Mouse (Mus musculus) inflammation-experienced regulatory T-cells (primary cell): Measurements from ENCODE around the gene Pbx2. TPM values are rescaled to one million over a fixed set of nuclear protein-coding genes. Genes with fewer than 3 reads are reported as not detected.

ENCODE experiments used
- polyA plus RNA-seq, 2 experiments: library from polyadenylated mRNA; unstranded; fragments of 100-300 nt; shearing (Covaris generic); gene quantifications; one replicate each; pipeline ENCODE4 v1.2.1; 2017

Gene Pbx2
- 10 to 100 TPM; 15.0 to 18.2 TPM for polyA plus RNA-seq

DNA sequence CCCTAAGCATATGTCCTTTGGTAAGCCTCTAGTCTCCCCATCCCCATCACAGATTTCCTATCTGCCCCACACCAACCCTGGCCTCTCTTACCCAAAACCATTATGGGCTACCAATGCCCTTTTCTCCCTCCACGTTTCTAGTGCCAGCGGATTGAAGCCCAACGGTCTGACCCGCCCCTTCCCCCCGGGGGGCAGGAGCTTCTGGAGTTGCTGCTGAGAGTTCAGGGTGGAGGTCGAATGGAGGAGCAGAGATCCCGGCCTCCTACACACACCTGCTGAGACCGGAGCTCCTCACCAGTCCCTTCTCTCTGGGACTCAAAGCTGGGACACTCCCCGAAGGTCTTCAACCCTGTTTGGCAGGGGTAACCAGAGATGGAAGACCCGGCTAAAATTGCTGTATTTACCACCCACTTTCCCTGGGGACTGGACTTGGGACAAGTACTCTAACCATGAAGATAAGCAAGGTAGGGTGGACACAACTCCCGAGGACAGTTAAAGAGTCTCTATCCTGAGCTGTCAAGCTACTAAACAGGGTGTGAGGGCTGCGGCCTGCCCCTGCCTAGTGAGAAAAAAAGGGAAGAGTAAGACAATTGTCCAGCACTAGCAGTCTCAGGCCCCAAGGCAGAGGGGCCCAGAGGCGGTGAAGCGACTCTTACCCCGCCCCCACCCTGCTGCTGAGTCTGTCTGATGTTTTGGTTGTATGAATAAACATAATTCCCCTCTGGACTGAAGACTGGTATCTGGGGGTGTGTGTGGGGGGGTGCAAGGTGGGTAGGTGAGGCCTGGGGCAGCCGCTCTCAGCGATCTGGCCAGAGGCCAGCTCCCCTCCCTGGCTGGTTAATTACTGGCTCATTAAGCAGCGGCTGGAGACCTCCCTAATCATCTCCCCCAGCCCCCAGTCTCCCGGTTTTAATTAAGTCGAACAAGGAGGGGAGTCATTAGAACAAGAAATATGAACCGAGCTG lies at the start of gene Pbx2:
Pbx2 (plus strand) TSS at position 238 of the 965 bp plus-strand sequence.

DNA sequence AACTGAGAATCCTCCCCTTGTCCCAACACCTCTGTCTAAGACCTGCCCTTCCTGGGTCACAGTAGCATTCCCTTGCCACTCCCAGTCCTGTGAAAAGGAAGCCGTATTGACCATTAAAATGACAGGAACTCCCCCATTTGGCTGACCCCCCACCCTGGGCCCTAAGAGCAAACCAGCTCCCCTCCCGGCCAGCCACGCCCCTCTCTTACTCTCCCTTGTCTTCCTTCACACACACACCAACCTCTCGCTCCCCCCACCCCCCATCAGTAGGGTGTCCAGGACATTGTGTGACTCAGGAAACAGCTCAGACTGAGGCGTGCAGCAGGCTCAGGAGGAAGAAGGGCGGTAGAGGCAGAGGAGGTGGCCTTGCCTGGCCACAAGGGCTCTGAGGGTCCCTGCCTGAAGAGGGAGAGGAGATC lies 27.1 kb upstream of the Pbx2 start, which contains the start of gene Notch4:
Notch4 (plus strand) TSS at position 266 of the 419 bp plus-strand sequence.

DNA sequence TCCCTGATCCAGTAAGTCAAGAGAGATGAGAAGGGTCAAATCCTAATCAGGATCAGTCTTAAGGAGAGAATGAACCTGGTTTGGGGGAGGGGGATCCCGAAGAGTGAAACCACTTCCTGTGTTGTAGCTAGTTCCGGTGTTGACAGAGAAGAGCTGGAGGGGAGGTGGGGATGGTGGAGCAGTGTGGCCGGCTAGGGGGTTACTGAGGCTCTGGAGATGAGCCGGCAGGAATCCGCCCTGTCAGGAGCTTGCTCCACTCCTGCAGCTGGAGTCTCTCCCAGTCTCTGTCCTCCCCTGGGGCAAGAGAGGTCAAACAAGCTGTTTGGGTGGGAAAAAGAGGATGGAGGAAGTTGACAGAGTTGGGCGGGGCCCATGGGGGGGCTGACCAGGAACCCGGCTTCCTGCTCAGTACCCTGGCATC lies 1.4 kb upstream of the Pbx2 start, which contains the start of gene Gpsm3:
Gpsm3 (plus strand) TSS at position 126 of the 421 bp plus-strand sequence.

DNA sequence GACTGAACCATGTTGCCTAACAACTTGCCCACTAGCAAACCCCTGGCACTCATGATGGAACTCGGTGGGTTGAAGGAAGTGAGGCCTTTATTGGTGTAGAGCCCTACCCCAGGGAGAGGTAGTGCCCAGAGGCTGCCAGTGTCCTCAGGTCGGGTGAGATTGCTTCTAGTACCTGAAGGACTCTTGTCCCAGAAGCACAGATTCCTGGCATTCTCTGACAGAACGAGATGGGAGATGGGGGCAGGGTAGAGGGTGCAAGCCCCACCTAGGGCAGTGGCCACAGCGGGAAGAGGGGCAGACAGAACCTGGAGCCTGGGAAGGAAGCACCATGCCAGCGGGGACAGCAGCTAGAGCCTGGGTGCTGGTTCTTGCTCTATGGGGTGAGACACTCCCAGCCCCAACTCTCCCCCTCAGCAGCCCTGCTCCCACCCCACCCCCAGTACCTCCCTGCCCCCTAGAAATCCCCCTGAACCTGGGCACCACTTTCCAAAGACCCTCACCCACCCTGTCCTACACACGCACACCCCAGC lies 6.6 kb downstream of the Pbx2 start, which contains the start of gene Ager:
Ager (plus strand) TSS at position 297 of the 530 bp plus-strand sequence.

DNA sequence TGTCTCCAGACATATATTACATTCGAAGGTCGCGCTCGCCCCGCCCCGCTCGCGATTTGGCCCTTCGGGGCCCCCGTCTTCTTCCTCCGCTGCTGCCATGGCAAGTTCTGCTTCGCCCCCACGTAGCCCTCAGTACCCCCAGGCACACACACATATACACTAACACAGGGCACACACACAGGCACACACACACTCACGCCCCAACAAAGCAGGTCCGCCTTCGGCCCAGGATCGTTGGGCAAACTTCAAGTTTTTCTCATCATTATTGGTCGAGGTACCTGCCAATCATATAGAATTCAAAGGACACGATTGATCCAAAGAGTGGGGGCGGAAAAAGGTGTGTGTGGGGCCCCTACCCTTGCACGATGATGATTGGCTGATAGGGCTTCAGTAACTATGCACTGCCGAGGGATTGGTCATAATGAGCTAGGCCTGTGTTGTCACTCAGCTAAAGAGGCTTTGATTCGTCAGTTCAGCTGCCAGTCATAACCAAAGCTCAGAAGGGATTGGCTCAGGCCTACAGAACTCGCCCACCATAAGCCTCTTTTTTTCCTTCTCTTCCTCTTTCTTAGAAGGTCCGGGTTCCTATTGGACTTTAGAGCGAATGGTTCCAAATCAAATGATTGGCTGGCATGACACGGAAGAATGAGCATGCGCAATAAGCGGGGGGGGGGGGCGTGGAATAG lies 12.5 kb downstream of the Pbx2 start, which contains the start of gene Rnf5:
Rnf5 (minus strand) TSS at position 316 of the 686 bp plus-strand sequence.

DNA sequence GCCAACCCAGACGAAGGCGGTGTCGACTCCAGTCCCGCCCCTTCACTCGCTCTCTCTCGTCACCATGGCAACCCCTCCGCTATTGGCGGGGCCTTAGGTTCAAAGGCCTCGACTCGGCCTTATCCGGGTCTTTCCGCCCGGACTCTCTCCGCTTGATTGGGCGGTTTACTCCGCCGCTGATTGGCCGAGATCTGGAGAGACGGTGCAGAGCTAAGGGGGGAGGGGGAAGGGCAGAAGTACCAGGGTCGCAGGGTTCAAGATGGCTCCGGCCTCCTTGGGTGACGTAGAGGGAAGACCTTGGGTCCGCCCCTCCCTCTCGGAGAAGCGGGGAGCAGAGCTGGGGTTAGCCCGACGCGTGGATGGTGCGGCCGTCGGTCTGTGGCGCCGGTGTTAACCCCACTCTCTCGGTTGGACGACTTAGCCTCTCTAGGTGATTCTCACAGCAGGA lies 13.0 kb downstream of the Pbx2 start, which contains the start of gene Agpat1:
Agpat1 (plus strand) TSS at position 202 of the 448 bp plus-strand sequence.

DNA sequence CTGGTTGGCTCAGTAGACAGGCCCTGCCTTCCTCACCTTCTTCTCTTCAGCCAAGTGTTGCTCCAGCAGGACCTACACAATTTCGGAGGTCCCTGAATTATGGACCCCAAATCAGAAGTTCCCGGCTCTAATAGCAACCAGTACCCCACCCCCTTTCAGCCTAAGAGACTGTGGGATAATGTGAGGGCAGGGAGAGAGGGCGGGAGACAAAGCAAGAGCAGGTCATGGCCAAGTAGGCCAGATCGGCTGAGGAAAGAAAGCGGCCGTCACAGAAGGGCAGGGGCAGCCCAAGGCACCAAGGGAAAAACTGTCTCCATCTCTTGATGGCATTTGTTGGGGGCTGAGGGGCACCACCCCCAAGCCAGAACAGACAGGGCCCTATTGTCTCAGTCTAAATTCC lies 24.8 kb downstream of the Pbx2 start, which contains the start of gene Egfl8:
Egfl8 (minus strand) TSS at position 101 of the 400 bp plus-strand sequence.

DNA sequence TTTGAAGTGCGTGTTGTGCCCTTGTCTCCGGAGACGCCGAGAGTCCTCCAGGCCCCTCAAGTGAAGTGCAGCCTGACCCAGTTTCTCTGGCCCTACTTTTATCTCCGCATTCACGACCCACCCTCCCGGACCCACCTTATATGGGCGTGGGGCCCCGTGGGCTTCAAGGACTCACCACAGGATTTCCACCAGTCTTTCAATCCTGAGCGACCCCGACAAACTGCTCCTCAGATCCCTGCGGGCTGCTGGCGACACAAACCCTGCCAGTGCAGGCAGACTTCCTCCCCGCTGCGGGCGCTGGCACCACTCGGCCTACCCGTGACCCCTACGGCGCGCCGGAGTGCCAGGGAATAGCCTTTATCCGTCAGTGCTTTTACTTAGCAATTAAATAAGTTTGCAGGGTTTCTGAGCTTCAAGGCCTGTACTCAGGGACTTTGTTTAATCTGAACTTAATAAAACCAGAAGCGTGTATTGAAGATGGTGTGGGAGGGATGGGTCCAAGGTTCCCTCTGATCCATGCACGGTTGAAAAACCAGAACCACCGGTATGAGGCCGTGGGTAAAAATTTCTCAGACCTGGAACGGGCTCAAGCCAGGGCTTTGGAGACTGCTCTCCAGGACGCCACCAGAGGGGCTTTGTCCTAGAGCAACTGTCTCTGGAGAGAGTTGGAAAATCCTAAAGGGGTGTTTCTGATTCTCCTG lies 37.0 kb downstream of the Pbx2 start, which contains the start of gene Ppt2:
Ppt2 (minus strand) TSS at position 568 of the 701 bp plus-strand sequence.

DNA sequence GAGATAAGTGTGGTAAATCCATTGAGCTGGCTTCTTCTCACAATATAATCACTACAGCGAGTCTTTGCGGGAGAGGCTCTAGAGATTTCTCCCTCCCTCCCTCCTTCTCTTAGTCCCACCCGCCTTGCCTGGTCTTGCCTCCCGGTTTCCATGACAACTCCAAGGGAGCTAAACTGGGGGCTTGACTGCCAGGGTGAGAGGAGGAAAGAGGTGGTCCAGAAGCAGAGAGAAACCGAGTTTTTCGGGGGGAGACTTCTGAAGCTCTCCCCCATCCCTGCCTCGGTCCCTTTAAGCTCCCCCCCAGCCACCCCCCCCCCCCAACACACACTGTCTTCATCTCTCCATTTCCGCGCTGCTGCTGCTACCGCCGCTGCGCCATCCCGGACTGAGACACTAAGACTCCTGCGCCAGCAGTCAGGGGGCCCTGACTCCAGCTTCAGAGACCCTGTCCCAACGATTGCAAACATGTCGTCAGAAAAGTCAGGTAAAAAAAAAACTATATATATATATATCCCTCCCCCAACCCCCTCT lies 38.2 kb downstream of the Pbx2 start, which contains the start of gene Prrt1:
Prrt1 (plus strand) TSS at position 313 of the 531 bp plus-strand sequence.

DNA sequence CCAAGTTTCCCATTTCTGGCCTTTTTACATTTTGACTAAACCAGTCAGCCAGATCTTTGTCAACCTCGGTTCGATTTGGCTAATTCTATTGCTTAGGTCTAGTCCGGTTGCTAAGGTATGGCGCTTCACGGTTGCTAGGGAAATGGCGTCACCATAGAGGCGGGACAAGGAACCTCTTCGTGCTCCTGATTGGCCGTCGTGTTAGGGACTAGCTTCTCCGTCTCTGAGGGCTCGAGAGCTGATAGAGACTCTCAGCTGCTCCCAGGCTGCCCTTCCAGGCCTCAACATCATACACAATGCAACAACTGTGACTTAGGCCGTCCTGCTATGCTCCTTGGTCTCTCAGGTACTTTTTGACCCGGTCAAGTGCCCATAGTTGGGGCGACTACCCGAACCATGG lies 53.5 kb downstream of the Pbx2 start, which contains the start of gene Fkbpl:
Fkbpl (plus strand) TSS at position 157 of the 400 bp plus-strand sequence.

Other genes starting within 250 kb of the Pbx2 start
- gene Btnl2, start 236.4 kb upstream of the Pbx2 start, polyA plus RNA-seq: under 1 TPM; 0.43 to 0.46 TPM
- gene Btnl1, start 214.1 kb upstream of the Pbx2 start, polyA plus RNA-seq: not detected
- 1 to 10 TPM in 1 of 2 experiments, under 1 TPM in 1; 0.71 to 1.6 TPM for gene BC051142, start 192.4 kb upstream of the Pbx2 start, polyA plus RNA-seq
- under 1 TPM in 1 of 2 experiments, not detected in 1; 0.99 TPM for gene Btnl4, start 113.9 kb upstream of the Pbx2 start, polyA plus RNA-seq
- under 1 TPM in 1 of 2 experiments, not detected in 1; 0.22 TPM for gene Btnl6, start 73.9 kb upstream of the Pbx2 start, polyA plus RNA-seq
- 1 to 10 TPM in 1 of 2 experiments, under 1 TPM in 1; 0.71 to 1.5 TPM for gene Notch4, start 27.0 kb upstream of the Pbx2 start, polyA plus RNA-seq
- gene Gpsm3, start 1.5 kb upstream of the Pbx2 start, polyA plus RNA-seq: 100 to 1,000 TPM; 242 to 367 TPM
- 1 to 10 TPM; 1.3 to 3.4 TPM for gene Ager, start 6.6 kb downstream of the Pbx2 start, polyA plus RNA-seq
- gene Rnf5, start 12.4 kb downstream of the Pbx2 start, polyA plus RNA-seq: 100 to 1,000 TPM in 1 of 2 experiments, 10 to 100 TPM in 1; 91.5 to 117 TPM
- 10 to 100 TPM; 21.3 to 25.3 TPM for gene Agpat1, start 13.0 kb downstream of the Pbx2 start, polyA plus RNA-seq
- gene Egfl8, start 24.7 kb downstream of the Pbx2 start, polyA plus RNA-seq: 1 to 10 TPM in 1 of 2 experiments, under 1 TPM in 1; 0.44 to 3.0 TPM
- 10 to 100 TPM; 19.9 to 26.0 TPM for gene Ppt2, start 37.2 kb downstream of the Pbx2 start, polyA plus RNA-seq
- gene Prrt1, start 38.3 kb downstream of the Pbx2 start, polyA plus RNA-seq: 1 to 10 TPM; 6.5 to 8.5 TPM
- gene Fkbpl, start 53.5 kb downstream of the Pbx2 start, polyA plus RNA-seq: 1 to 10 TPM; 3.7 to 7.1 TPM
- gene Atf6b, start 55.9 kb downstream of the Pbx2 start, polyA plus RNA-seq: 10 to 100 TPM; 69.7 to 80.4 TPM
- gene Tnxb, start 79.3 kb downstream of the Pbx2 start, polyA plus RNA-seq: under 1 TPM in 1 of 2 experiments, not detected in 1; 0.09 TPM
- gene C4b, start 152.6 kb downstream of the Pbx2 start, polyA plus RNA-seq: 1 to 10 TPM in 1 of 2 experiments, under 1 TPM in 1; 0.16 to 4.8 TPM
- gene Cyp21a1, start 213.3 kb downstream of the Pbx2 start, polyA plus RNA-seq: not detected
- gene Stk19, start 245.7 kb downstream of the Pbx2 start, polyA plus RNA-seq: 10 to 100 TPM; 29.4 to 36.0 TPM
- gene Dxo, start 245.8 kb downstream of the Pbx2 start, polyA plus RNA-seq: 10 to 100 TPM; 63.2 to 66.7 TPM